Mouse (Mus musculus) bone marrow, adult 2 months (tissue): ENCODE data around the gene Glrx5. TPM values are rescaled to one million over a fixed set of nuclear protein-coding genes. Genes with fewer than 3 reads are reported as not detected.
A peak's percentile ranks its signal among the peaks of the same experiment; 100 is the strongest.

Experiments used
- H3K27ac ChIP-seq: fragments of 200-500 bp; 2 replicates; pipeline ENCODE4 v1.5.1; 2012; ENCODE audit warnings: low read depth, mild to moderate bottlenecking, control low read depth, inconsistent platforms, low read length; ENCODE audit not compliant: control insufficient read depth, poor library complexity, insufficient read depth
- H3K4me1 ChIP-seq: fragments of 200-500 bp; 2 replicates; pipeline ENCODE4 v1.6.1; 2011; ENCODE audit warnings: low read length; ENCODE audit not compliant: control insufficient read depth, insufficient read depth
- H3K4me3 ChIP-seq: fragments of 200-500 bp; replicated peaks from 2 replicates; pipeline ENCODE3; 2011; ENCODE audit warnings: mild to moderate bottlenecking, low read depth, low read length, control low read depth; ENCODE audit not compliant: control insufficient read depth
- CTCF ChIP-seq: fragments of 200-500 bp; IDR thresholded peaks from 2 replicates; pipeline ENCODE4 v1.5.1; 2011; ENCODE audit warnings: low read length, control low read depth; ENCODE audit not compliant: control insufficient read depth, insufficient read depth
- POLR2A ChIP-seq: fragments of 200-500 bp; IDR thresholded peaks from 2 replicates; pipeline ENCODE4 v1.6.1; 2011; ENCODE audit warnings: low read depth, mild to moderate bottlenecking, control low read depth, low read length, borderline replicate concordance; ENCODE audit not compliant: control insufficient read depth
- WGBS: fragments of 180-500 bp; shearing (Covaris S2); methylation state at CpG from one replicate; pipeline ENCODE4 v1.1.7; 2018; 5-methylcytosine and 5-hydroxymethylcytosine counted together
- polyA plus RNA-seq: library from polyadenylated mRNA; stranded (reverse); fragments of >200 nt; gene quantifications from 2 replicates; pipeline ENCODE4 v1.2.4, GENCODE M21; 2011; ENCODE audit warnings: low replicate concordance; ENCODE audit not compliant: missing spikeins, insufficient read depth, insufficient read length

Gene Glrx5
- 274 and 493 TPM in 2 replicates for polyA plus RNA-seq

- WGBS = under 1% methylated on average over 71 of the region's 72 CpGs
- H3K4me3 ChIP-seq = peak within 1 kb of the TSS; percentile 93
- peak; percentile 90; the same call in 1 of the 2 replicates for TF ChIP-seq POLR2A
- no peak for TF ChIP-seq CTCF
- peaks cover 7% of the 10 kb centered on the region for H3K4me1 ChIP-seq
- H3K27ac ChIP-seq = peak within 1 kb of the TSS; percentile 80
Observed at GRCm38 (mm10) chr12:105032147-105032831, at the start of gene Glrx5. Gene Glrx5 (plus strand): TSS chr12:105032688.

GRCm38 (mm10) chr12:104983476-104983875 lies 49.0 kb upstream of the Glrx5 start:
- H3K4me3 ChIP-seq = no peak overlapping the region
- TF ChIP-seq CTCF (no peak), POLR2A (no peak)
- WGBS = 62% methylated on average over 7 of the region's 7 CpGs
- H3K27ac ChIP-seq = no peak overlapping the region
- H3K4me1 ChIP-seq = peaks cover 3% of the 10 kb centered on the region; the same call in 1 of the 2 replicates

- WGBS = 88% methylated on average over 5 of the region's 5 CpGs
- peaks cover 3% of the 10 kb centered on the region; the same call in 1 of the 2 replicates for H3K4me1 ChIP-seq
- H3K4me3 ChIP-seq = no peak overlapping the region
- H3K27ac ChIP-seq = no peak overlapping the region
- TF ChIP-seq CTCF (peak; percentile 36; the same call in 1 of the 2 replicates), POLR2A (no peak)
Observed at GRCm38 (mm10) chr12:104985088-104985487, 47.4 kb upstream of the Glrx5 start.

DNA sequence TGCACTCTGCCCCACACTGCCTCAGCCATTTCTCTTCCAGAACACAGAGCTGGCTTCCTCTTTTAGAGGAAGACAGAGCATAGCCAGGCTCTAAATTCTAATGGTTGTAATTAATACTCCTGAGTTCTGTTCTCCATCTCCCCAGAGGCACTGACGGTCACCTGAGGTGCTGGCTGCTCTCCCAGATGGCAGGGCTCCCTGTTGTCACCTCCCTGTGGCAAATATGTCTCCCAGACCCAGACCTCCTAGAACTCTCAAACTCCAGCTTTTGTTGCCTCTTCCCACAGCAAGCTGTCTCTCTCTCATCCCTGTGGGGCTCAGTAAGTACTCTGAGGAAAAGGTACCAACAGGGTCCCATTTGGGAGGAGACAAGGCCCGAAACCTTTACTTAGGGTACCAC lies 46.5 kb upstream of the Glrx5 start:
- WGBS = 87% methylated on average over 2 of the region's 2 CpGs
- peaks cover 5% of the 10 kb centered on the region for H3K4me1 ChIP-seq
- H3K4me3 ChIP-seq = no peak overlapping the region
- H3K27ac ChIP-seq = no peak overlapping the region
- TF ChIP-seq POLR2A (no peak), CTCF (no peak)

- WGBS = 79% methylated on average over 9 of the region's 9 CpGs
- Histone ChIP-seq H3K4me3 (no peak overlapping the region), H3K4me1 (peaks cover 6% of the 10 kb centered on the region), H3K27ac (no peak overlapping the region)
- TF ChIP-seq POLR2A = no peak
- no peak for TF ChIP-seq CTCF
Observed at GRCm38 (mm10) chr12:104986781-104987180, 45.7 kb upstream of the Glrx5 start.

DNA sequence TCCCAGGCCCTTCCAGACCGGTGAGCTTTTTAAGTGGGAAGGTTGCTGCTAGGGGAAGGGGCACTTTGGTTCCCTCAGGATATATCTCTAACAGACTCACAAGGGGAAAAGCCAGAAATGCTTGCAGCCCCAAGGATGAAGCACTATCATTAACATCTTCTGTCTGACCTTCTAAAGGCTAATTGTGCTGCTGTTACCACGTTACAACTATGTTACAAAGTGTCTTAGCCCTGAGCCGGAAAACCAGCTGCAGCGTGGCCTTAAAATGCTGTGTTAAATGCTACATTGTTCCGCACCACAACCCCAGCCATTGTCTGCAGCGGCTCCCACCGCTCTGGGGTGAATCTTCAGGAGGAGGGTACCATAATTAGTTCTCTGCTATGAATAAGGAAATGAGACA lies 44.6 kb upstream of the Glrx5 start:
- H3K27ac ChIP-seq = no peak overlapping the region
- H3K4me1 ChIP-seq = peaks cover 9% of the 10 kb centered on the region
- TF ChIP-seq POLR2A (no peak), CTCF (no peak)
- no peak overlapping the region for H3K4me3 ChIP-seq
- WGBS = 92% methylated on average over 7 of the region's 7 CpGs

DNA sequence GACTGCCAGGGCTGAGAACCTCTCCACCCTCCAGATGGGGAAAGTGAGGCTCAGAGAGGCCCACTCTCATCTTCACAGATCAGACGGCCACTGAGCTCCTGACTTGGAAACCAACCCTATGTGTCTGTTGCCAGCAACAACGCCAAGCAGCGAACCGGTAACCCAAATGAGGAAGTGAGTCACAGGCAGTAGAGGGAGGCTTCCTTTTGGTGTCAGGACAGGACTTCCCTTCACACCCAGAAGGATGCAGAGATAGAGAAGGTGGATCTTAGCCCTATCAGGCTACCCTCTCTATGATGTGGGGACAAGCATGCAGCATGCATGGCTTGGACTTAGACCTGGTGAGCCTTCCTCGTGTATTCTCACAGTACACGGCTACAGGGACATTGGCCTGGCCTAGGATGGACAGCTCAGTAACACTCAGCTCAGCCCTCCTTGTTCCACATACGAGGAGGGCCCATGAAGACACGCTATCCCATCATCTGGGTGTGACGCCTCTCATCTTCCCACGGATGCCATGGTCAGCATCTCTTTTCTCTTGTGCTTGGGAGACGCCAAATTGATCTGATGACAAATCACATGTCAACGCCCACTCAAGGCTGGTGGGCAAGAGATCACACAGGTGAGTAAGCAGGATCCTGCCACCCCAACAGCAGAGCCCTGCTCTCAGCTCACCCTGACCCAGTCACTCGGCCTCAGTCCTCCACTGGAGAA lies 41.6 kb upstream of the Glrx5 start:
- no peak overlapping the region for H3K4me3 ChIP-seq
- TF ChIP-seq CTCF (no peak), POLR2A (no peak)
- 26% methylated on average over 13 of the region's 13 CpGs for WGBS
- peak overlapping the region; percentile 17 for H3K27ac ChIP-seq
- H3K4me1 ChIP-seq = peaks cover 9% of the 10 kb centered on the region

DNA sequence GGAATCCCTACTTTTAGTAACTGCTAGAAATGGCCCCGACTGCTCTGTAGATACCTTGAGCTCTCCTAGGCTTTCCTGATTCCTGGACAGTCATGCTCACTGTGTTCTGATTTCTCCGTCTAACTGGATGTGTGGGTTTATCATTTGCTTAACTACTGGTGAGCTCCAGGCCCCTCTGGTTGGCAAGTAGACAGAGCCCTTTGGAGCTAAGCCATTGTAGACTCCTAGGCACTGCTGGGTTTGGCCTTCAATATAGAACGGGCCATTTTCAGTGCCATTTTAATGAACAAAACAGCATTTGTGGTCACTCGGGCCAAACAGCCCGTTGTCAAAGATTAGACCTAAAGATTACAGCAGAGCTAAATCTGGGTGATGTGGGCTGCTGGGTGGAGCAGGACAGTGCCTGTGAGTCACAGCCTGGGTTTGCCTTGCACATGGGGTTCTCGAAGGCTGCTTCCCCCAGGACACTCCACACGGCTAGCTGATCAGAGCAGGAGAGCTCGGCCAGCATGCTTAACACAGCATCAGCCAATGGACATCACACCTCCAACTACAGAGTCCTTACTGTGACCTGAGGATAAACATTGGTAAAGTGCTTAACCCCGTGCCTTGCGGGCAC lies 40.3 kb upstream of the Glrx5 start:
- Histone ChIP-seq H3K27ac (no peak overlapping the region), H3K4me1 (peaks cover 13% of the 10 kb centered on the region), H3K4me3 (no peak overlapping the region)
- TF ChIP-seq POLR2A = no peak
- TF ChIP-seq CTCF = no peak
- WGBS = 56% methylated on average over 10 of the region's 10 CpGs
